Mouse (Mus musculus) cerebellum, adult 8-10 months (tissue): ENCODE data around the gene Olfr1373.
A peak's percentile ranks its signal among the peaks of the same experiment; 100 is the strongest.

Experiments
- DNase-seq: peaks from one replicate; pipeline ENCODE4 v3.0.0; 2022

The Olfr1373 gene

DNA sequence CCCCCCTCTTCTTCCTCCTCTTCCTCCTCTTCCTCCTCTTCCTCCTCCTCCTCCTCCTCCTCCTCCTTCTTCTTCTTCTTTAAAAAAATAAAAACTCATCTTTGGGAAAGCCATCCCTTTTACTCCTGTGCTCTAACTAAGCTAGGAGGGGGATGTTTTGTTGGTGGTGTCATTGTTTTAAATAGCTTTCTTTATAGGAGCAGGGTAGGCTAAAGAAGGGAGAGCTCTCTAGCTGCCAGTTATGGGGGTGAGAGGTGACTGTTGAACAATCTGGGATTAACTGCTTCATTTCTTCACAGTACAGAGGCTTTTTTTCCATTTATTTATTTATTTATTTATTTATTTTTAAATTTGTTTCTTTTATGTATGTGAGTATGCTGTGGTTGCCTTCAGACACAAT, 39.8 kb downstream of the Olfr1373 start:
- DNase-seq, result no peak

DNA sequence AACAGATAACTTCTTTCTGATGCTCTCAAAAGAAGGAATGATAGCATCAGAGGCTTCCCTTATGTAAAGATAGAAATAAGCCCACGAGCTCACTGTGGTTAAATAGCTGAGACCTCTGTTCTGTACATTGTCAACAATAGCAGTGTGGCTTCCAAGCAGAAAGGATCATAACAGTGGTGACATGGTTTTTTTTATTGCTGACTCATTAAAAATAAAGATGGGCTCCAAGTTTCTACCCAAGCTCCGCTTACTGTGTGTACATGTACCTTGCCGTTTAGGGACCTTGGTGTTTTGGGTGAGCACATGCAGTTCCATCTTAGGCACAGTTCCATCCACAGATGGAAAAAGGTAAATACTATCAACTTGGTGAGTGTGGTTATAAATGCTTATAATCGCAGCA, 42.4 kb downstream of the Olfr1373 start:
- DNase-seq, result no peak

DNA sequence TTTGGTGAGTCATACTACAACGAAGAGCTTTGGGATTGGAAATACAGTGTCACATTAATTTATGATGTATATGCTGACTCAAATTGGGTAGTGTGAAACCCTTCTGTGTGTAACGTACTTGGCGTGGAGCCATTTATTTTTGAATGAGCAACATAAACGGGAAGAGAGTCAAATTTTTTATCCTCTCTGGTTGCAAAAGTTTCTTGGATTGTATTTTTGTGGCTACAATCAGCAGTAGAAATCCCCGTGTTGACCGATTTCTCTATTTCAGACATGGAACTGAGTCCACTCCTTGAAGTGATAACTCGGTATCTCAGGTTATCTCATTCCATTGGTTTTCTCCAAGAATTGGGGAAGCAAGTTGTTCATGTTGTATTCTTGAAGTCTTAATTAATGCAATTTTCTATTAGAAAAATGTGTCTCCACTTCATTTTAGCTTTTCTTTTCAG, 45.5 kb downstream of the Olfr1373 start:
- no peak for DNase-seq

DNA sequence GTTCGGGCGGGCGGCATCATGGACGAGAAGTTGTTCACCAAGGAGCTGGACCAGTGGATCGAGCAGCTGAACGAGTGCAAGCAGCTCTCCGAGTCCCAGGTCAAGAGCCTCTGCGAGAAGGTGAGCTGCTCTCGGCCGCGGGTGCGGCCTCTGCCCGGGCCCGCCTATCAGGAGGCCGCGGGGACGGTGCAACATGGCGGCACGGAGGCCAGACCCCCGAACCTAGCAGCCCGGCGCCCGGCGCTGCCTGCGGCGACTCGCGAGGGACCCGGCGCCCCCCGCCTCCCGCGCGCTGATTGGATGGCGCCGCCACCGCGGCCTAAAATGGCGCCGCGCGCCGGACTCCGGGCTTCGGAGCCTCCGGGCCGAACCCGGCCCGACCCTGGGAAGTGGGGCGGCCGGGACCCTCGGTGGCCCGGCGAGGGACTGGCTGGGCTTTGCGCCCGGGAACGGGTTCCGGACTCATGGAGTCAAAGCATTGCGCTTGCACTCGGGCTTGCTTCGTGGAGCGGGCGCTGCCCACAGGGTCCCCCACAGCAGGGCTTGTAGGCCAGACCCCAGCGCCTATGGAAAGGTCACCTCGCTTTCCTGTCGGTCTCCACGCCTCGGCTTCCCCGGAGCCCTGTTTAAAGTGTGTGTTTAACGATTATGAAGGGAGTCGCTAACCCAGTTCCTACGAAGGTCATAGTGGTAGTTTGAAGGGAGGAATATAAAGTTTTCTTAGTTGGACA, 46.1 kb downstream of the Olfr1373 start:
- DNase-seq, result no peak

DNA sequence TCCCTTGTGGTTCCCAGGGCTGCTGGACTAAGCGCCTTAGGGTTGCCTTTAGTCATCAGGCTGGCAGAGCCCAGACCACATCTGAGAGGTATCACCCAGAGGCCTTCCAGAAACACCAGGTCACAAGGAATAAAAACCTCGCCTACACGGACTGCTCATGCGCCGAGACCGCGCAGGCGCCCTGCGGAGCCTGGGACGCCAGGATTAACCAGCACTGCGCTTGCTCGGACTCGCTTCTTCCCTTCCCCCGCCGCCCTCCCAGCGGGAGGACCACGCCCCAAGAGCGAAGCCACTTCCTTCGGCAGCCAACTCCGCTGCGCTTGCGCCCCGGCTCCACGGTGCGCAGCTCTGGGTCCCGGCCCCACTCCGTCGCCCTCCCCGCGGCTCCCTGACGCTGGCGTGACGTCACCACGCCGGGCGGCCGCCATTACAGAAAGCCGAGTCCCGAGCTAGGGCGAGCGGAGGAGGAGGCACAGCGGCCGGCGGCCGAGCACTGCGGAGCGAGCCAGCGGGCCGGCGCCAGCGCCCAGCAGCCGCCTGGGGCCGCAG, 46.9 kb downstream of the Olfr1373 start, which contains the start of gene Ppp2ca:
Gene Ppp2ca (plus strand): TSS at position 284 of the 549 bp plus-strand sequence.
- DNase-seq, result peak; percentile 98

DNA sequence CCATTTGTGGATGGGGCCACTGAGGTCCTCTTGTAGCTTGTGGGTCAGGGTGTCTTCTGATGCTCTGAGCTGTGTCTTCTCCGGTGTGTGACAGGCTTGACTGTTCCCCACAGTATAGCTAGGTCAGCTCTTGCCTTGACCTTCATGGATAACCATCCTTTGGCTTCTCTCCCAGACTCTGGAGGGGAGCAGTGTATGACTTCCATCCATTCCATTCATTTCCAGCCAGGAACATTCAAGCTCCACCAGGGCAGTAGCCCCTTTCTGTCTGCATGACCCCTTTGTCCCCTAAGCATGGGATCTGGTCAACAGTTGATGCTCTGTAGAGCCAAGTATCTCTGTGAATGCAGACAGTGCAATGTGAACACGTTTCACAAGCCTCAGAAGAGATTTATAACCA, 47.7 kb downstream of the Olfr1373 start:
- peak; percentile 34 for DNase-seq

DNA sequence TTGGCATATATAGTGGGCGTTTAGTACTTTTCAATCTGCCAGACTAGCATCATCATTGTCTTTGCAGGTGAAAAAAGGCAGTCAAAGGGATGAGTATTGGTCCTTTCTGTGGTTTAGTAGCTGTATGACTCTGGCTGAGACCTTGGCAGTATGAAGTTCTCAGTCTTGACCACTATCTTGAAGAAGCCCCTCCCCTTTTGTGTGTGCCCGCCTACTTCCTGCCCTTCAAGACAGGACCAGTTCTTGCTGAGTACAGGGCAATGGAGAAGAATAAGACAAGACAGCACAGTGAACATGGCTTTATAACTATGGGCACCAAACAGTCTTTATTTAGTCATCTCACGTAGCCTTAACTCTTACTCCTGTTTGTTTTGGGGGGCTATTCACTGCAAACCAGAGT, 48.3 kb downstream of the Olfr1373 start:
- no peak for DNase-seq
